Mouse (Mus musculus) intestine, postnatal 0 days (tissue): ENCODE data around the gene Tmem210. TPM values are rescaled to one million over a fixed set of nuclear protein-coding genes. Genes with fewer than 3 reads are reported as not detected.

Experiments
- ATAC-seq: fragments of 200-750 bp; cut with Nextera tagmentation; 2 replicates; pipeline ENCODE4 v1.8.0; 2017; ENCODE audit warnings: mild to moderate bottlenecking, moderate TSS enrichment, moderate library complexity
- H3K27ac ChIP-seq: fragments of 300-500 bp; sonication (generic); 2 replicates; pipeline ENCODE4 v1.5.1; 2014; ENCODE audit warnings: mild to moderate bottlenecking, low read depth, low read length, moderate library complexity
- H3K27me3 ChIP-seq: fragments of 300-500 bp; sonication (generic); replicated peaks from 2 replicates; pipeline ENCODE4 v1.6.1; 2014; ENCODE audit warnings: low read length, mixed read lengths; ENCODE audit not compliant: control insufficient read depth, insufficient read depth
- H3K36me3 ChIP-seq: fragments of 300-500 bp; sonication (generic); 2 replicates; pipeline ENCODE4 v1.6.1; 2014; ENCODE audit warnings: mild to moderate bottlenecking, moderate library complexity; ENCODE audit not compliant: control insufficient read depth, insufficient read depth
- H3K4me1 ChIP-seq: fragments of 300-500 bp; sonication (generic); replicated peaks from 2 replicates; pipeline ENCODE4 v1.6.1; 2014; ENCODE audit warnings: antibody characterized with exemption, low read length, mixed read lengths; ENCODE audit not compliant: control insufficient read depth, insufficient read depth
- H3K4me2 ChIP-seq: fragments of 300-500 bp; sonication (generic); replicated peaks from 2 replicates; pipeline ENCODE4 v1.6.1; 2014; ENCODE audit warnings: low read depth, mild to moderate bottlenecking, moderate library complexity
- H3K4me3 ChIP-seq: fragments of 300-500 bp; sonication (generic); 2 replicates; pipeline ENCODE4 v1.5.1; 2014; ENCODE audit warnings: low read depth, low read length
- H3K9ac ChIP-seq: fragments of 300-500 bp; sonication (generic); 2 replicates; pipeline ENCODE4 v1.6.1; 2014; ENCODE audit warnings: mild to moderate bottlenecking, low read depth, low read length
- H3K9me3 ChIP-seq: fragments of 300-500 bp; sonication (generic); 2 replicates; pipeline ENCODE4 v1.6.1; 2016; ENCODE audit warnings: mixed run types; ENCODE audit not compliant: control insufficient read depth
- CTCF ChIP-seq: sonication (generic); IDR thresholded peaks from 2 replicates; pipeline ENCODE4 v1.5.1; 2016; ENCODE audit warnings: low read depth, mild to moderate bottlenecking, control low read depth, antibody characterized with exemption, moderate library complexity
- WGBS: fragments of 180-500 bp; shearing (Covaris S2); extraction: QIAGEN DNeasy Blood & Tissue Kit; methylation state at CpG from one replicate; pipeline ENCODE4 v1.1.7; 2014; 5-methylcytosine and 5-hydroxymethylcytosine counted together
- polyA plus RNA-seq: library from polyadenylated mRNA; unstranded; fragments of >200 nt; fragmentation: Nextera tagmentation; extraction: Ambion mirVana; gene quantifications from 2 replicates; pipeline ENCODE4 v1.2.1, GENCODE M21; 2015

Tmem210 gene
- polyA plus RNA-seq, 1 experiment from 2014 or later, result not detected

DNA sequence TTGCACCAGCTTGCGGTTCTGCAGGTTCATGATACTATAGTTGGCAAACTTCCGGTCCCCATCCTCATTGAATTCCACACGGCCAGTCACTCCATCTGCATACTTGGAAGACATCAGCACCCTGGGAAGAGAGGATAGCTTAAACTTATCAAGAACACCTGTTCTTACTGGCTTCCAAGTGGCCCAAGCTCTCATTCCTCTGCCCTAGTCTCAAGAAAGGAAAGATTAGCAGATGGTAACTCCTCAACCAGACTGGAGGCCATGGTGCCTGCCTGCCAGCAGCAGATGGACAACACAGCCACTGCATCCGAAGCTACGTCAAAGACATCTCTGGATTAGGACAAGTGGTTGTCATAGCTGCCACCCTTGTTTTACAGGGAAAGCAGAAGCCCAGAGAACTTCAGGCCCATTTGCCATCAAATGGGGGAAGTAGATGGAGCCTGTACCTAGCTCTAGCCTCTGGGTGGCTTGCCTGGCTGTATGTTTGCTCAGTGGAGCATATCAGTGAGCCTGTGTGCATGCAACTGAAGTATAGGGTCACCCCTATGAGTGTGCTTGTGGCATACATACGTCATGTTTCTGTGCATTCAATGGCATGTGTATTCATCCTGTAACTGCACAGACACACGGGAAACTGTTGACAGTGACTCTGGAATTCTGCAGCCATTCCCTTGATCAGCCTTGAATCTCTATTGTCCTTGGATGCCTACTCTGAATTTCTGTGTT lies 16.1 kb downstream of the Tmem210 start:
- no peak for ATAC-seq
- H3K9ac ChIP-seq, result no peak overlapping the region
- H3K4me1 ChIP-seq, result no peaks in the 10 kb centered on the region

DNA sequence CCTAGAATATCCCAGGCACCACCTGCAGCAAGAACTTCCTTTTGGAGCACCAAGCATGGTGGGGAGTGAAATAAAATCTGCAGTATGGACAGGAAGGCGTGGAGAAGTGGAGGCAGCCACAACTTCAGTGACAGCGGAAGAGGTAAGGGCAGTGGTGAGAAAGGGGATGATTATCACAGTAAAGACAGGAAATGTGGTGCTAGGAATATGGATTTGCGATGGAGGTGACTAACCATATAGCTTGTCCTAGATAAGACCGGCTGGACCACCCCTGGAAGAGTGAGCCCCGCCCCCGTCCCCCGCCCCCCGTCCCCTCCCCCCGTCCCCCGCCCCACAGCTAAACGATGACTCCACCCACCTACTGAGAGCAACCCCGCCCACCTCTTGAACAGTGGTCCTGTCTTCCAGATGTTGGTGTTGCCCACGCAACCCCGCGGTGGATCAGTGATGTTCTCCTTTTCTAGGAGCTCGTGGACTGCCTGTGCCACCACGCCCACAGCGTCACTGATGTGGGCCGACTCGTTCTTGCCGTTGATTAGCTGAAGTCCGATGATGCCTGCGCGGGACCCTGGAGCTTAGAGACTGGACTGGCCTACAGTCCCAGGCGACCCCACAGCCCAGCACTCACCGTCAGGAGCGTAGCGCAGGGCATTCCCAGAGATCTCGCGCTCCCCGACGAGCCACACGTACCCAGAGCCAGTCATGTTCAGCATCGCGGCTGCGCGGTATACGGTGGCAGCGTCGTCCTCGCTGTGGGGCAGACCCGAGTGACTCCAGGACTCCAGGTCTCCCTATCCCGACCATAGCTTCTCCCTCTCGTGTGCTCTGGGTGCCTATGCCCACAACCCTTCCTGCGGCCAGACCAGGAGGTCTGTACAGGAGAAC lies 17.0 kb downstream of the Tmem210 start:
- TF ChIP-seq CTCF, result no peak
- Histone ChIP-seq H3K27ac (no peak overlapping the region), H3K36me3 (no peaks in the 10 kb centered on the region), H3K9me3 (no peaks in the 10 kb centered on the region), H3K4me1 (no peaks in the 10 kb centered on the region), H3K4me3 (peak overlapping the region; percentile 36), H3K27me3 (peaks cover 12% of the 10 kb centered on the region), H3K4me2 (peak overlapping the region; percentile 76), H3K9ac (no peak overlapping the region)
- peak; percentile 19; the same call in 1 of the 2 replicates for ATAC-seq
- 2% methylated on average over 44 of the region's 45 CpGs for WGBS

More for the DNA sequence above, 16.1 kb downstream of the Tmem210 start:
- Histone ChIP-seq H3K36me3 (no peaks in the 10 kb centered on the region), H3K27me3 (peaks cover 10% of the 10 kb centered on the region), H3K4me2 (0 out of 2 replicates have a peak overlapping the region, but pooled peaks have one; percentile 76), H3K27ac (no peak overlapping the region), H3K9me3 (no peaks in the 10 kb centered on the region), H3K4me3 (no peak overlapping the region)
- WGBS, result 70% methylated on average over 7 of the region's 7 CpGs
- no peak for TF ChIP-seq CTCF

- H3K9me3 ChIP-seq, result no peaks in the 10 kb centered on the region
- H3K36me3 ChIP-seq, result no peaks in the 10 kb centered on the region
- H3K4me3 ChIP-seq, result peak overlapping the region; percentile 36
- H3K4me1 ChIP-seq, result no peaks in the 10 kb centered on the region
- no peak for ATAC-seq
- peak overlapping the region; percentile 76 for H3K4me2 ChIP-seq
- no peak overlapping the region for H3K9ac ChIP-seq
- H3K27ac ChIP-seq, result no peak overlapping the region
- H3K27me3 ChIP-seq, result peaks cover 18% of the 10 kb centered on the region
- 52% methylated on average over 14 of the region's 14 CpGs for WGBS
- TF ChIP-seq CTCF, result no peak
Measured at GRCm38 (mm10) chr2:25305587-25306359, 17.8 kb downstream of the Tmem210 start.

GRCm38 (mm10) chr2:25310180-25310579 lies 22.2 kb downstream of the Tmem210 start:
- no peak for ATAC-seq
- 59% methylated on average over 10 of the region's 10 CpGs for WGBS
- Histone ChIP-seq H3K4me1 (no peaks in the 10 kb centered on the region), H3K27ac (no peak overlapping the region), H3K4me2 (no peak overlapping the region), H3K36me3 (no peaks in the 10 kb centered on the region), H3K9ac (no peak overlapping the region), H3K9me3 (no peaks in the 10 kb centered on the region), H3K4me3 (no peak overlapping the region), H3K27me3 (peaks cover 34% of the 10 kb centered on the region)
- no peak for TF ChIP-seq CTCF

GRCm38 (mm10) chr2:25310969-25311368 lies 23.0 kb downstream of the Tmem210 start:
- no peak for TF ChIP-seq CTCF
- H3K9ac ChIP-seq, result no peak overlapping the region
- H3K4me3 ChIP-seq, result peak overlapping the region; percentile 28
- H3K27ac ChIP-seq, result no peak overlapping the region
- peak overlapping the region; percentile 64 for H3K4me2 ChIP-seq
- no peaks in the 10 kb centered on the region for H3K9me3 ChIP-seq
- no peaks in the 10 kb centered on the region for H3K36me3 ChIP-seq
- H3K27me3 ChIP-seq, result peaks cover 26% of the 10 kb centered on the region
- peak; percentile 34; the same call in 1 of the 2 replicates for ATAC-seq
- no peaks in the 10 kb centered on the region for H3K4me1 ChIP-seq
- WGBS, result 1% methylated on average over 22 of the region's 22 CpGs
